Mouse (Mus musculus) intestine, embryonic 16.5 days (tissue): ENCODE measurements around the gene Cep290. TPM values are rescaled to one million over a fixed set of nuclear protein-coding genes. Genes with fewer than 3 reads are reported as not detected.

ENCODE experiments used
- ATAC-seq: fragments of 200-750 bp; cut with Nextera tagmentation; 2 replicates; pipeline ENCODE4 v1.8.0; 2017; ENCODE audit warnings: moderate TSS enrichment, moderate library complexity
- H3K27ac ChIP-seq: fragments of 300-500 bp; sonication (generic); 2 replicates; pipeline ENCODE4 v1.5.1; 2014; ENCODE audit warnings: mild to moderate bottlenecking, low read length
- H3K27me3 ChIP-seq: fragments of 300-500 bp; sonication (generic); replicated peaks from 2 replicates; pipeline ENCODE4 v1.6.1; 2014; ENCODE audit warnings: low read length, control low read depth, mixed read lengths; ENCODE audit not compliant: control insufficient read depth, insufficient read depth
- H3K36me3 ChIP-seq: fragments of 300-500 bp; sonication (generic); 2 replicates; pipeline ENCODE4 v1.6.1; 2014; ENCODE audit warnings: low read length, control low read depth; ENCODE audit not compliant: control insufficient read depth, insufficient read depth
- H3K4me1 ChIP-seq: fragments of 300-500 bp; sonication (generic); 2 replicates; pipeline ENCODE4 v1.6.1; 2014; ENCODE audit warnings: low read length, control low read depth, mixed read lengths; ENCODE audit not compliant: control insufficient read depth, insufficient read depth
- H3K4me2 ChIP-seq: fragments of 300-500 bp; sonication (generic); 2 replicates; pipeline ENCODE4 v1.6.1; 2014; ENCODE audit warnings: low read depth, low read length, control low read depth
- H3K4me3 ChIP-seq: fragments of 300-500 bp; sonication (generic); 2 replicates; pipeline ENCODE4 v1.5.1; 2014; ENCODE audit warnings: mild to moderate bottlenecking, low read length
- H3K9ac ChIP-seq: fragments of 300-500 bp; sonication (generic); 2 replicates; pipeline ENCODE4 v1.6.1; 2014; ENCODE audit warnings: low read depth, low read length
- H3K9me3 ChIP-seq: fragments of 300-500 bp; sonication (generic); 2 replicates; pipeline ENCODE4 v1.6.1; 2016; ENCODE audit warnings: low read length, control low read depth; ENCODE audit not compliant: control insufficient read depth
- whole genome bisulfite sequencing: fragments of 180-500 bp; shearing (Covaris S2); extraction: QIAGEN DNeasy Blood & Tissue Kit; methylation state at CpG from one replicate; pipeline ENCODE4 v1.1.7; 2014; 5-methylcytosine and 5-hydroxymethylcytosine counted together
- polyA plus RNA-seq: library from polyadenylated mRNA; unstranded; fragments of >200 nt; fragmentation: Nextera tagmentation; extraction: Ambion mirVana; gene quantifications from 2 replicates; pipeline ENCODE4 v1.2.1, GENCODE M21; 2015

The Cep290 gene
- polyA plus RNA-seq, 1 experiment from 2014 or later, result 3.3 TPM

- 85% methylated on average over 3 of the region's 3 CpGs for WGBS
- ATAC-seq, result no peak
These were observed 96.8 kb downstream of the Cep290 start for GRCm38 (mm10) chr10:100584178-100584577.

GRCm38 (mm10) chr10:100588524-100588923, 101.2 kb downstream of the Cep290 start:
- 41% methylated on average over 7 of the region's 7 CpGs for WGBS
- 0 out of 2 replicates have a peak, but pooled peaks have one; percentile 2 for ATAC-seq
- H3K9ac ChIP-seq, result peak overlapping the region; percentile 82
- H3K4me2 ChIP-seq, result peak overlapping the region; percentile 65
- no peaks in the 10 kb centered on the region for H3K9me3 ChIP-seq
- H3K27ac ChIP-seq, result no peak overlapping the region
- H3K4me3 ChIP-seq, result peak overlapping the region; percentile 81
- no peaks in the 10 kb centered on the region for H3K4me1 ChIP-seq
- H3K27me3 ChIP-seq, result no peaks in the 10 kb centered on the region
- no peaks in the 10 kb centered on the region for H3K36me3 ChIP-seq

More at GRCm38 (mm10) chr10:100584178-100584577, 96.8 kb downstream of the Cep290 start:
- Histone ChIP-seq H3K4me3 (no peak overlapping the region), H3K36me3 (no peaks in the 10 kb centered on the region), H3K9ac (no peak overlapping the region), H3K4me1 (no peaks in the 10 kb centered on the region), H3K27ac (no peak overlapping the region), H3K9me3 (no peaks in the 10 kb centered on the region), H3K4me2 (no peak overlapping the region), H3K27me3 (no peaks in the 10 kb centered on the region)

- no peaks in the 10 kb centered on the region for H3K36me3 ChIP-seq
- H3K4me3 ChIP-seq, result peak overlapping the region; percentile 81
- H3K4me2 ChIP-seq, result peak overlapping the region; percentile 65
- under 1% methylated on average over 31 of the region's 31 CpGs for WGBS
- peak; percentile 100 for ATAC-seq
- no peaks in the 10 kb centered on the region for H3K9me3 ChIP-seq
- H3K27me3 ChIP-seq, result no peaks in the 10 kb centered on the region
- H3K27ac ChIP-seq, result peak overlapping the region; percentile 66
- no peaks in the 10 kb centered on the region for H3K4me1 ChIP-seq
- H3K9ac ChIP-seq, result peak overlapping the region; percentile 82
These were observed 101.6 kb downstream of the Cep290 start for GRCm38 (mm10) chr10:100588932-100589388.

- H3K27me3 ChIP-seq, result no peaks in the 10 kb centered on the region
- H3K4me1 ChIP-seq, result no peaks in the 10 kb centered on the region
- 73% methylated on average over 1 of the region's 1 CpGs for WGBS
- no peaks in the 10 kb centered on the region for H3K9me3 ChIP-seq
- H3K9ac ChIP-seq, result no peak within 1 kb of the TSS
- H3K4me2 ChIP-seq, result peak within 1 kb of the TSS; percentile 65; the same call in 1 of the 2 replicates
- H3K27ac ChIP-seq, result no peak within 1 kb of the TSS
- H3K36me3 ChIP-seq, result no peaks in the 10 kb centered on the region
- no peak for ATAC-seq
- peak within 1 kb of the TSS; percentile 81 for H3K4me3 ChIP-seq
These were observed 103.0 kb downstream of the Cep290 start, which contains the start of the genes 4930430F08Rik and 1700017N19Rik for GRCm38 (mm10) chr10:100590323-100590722. Gene 4930430F08Rik, minus strand, starts transcription at chr10:100590423. Gene 1700017N19Rik, plus strand, starts transcription at chr10:100590484.

GRCm38 (mm10) chr10:100598339-100598738, 111.0 kb downstream of the Cep290 start:
- no peaks in the 10 kb centered on the region for H3K4me1 ChIP-seq
- ATAC-seq, result no peak
- H3K9me3 ChIP-seq, result no peaks in the 10 kb centered on the region
- no peak overlapping the region for H3K27ac ChIP-seq
- H3K9ac ChIP-seq, result no peak overlapping the region
- H3K27me3 ChIP-seq, result no peaks in the 10 kb centered on the region
- H3K4me2 ChIP-seq, result no peak overlapping the region
- no peaks in the 10 kb centered on the region for H3K36me3 ChIP-seq
- WGBS, result 81% methylated on average over 3 of the region's 3 CpGs
- H3K4me3 ChIP-seq, result no peak overlapping the region

GRCm38 (mm10) chr10:100603511-100603910, 116.2 kb downstream of the Cep290 start:
- no peaks in the 10 kb centered on the region for H3K4me1 ChIP-seq
- no peaks in the 10 kb centered on the region for H3K27me3 ChIP-seq
- WGBS, result 89% methylated on average over 9 of the region's 9 CpGs
- H3K27ac ChIP-seq, result no peak overlapping the region
- H3K4me3 ChIP-seq, result no peak overlapping the region
- H3K9me3 ChIP-seq, result no peaks in the 10 kb centered on the region
- no peak for ATAC-seq
- no peak overlapping the region for H3K9ac ChIP-seq
- H3K36me3 ChIP-seq, result no peaks in the 10 kb centered on the region
- no peak overlapping the region for H3K4me2 ChIP-seq

GRCm38 (mm10) chr10:100604254-100604653, 116.9 kb downstream of the Cep290 start:
- no peaks in the 10 kb centered on the region for H3K27me3 ChIP-seq
- 65% methylated on average over 2 of the region's 2 CpGs for WGBS
- H3K9ac ChIP-seq, result no peak overlapping the region
- no peaks in the 10 kb centered on the region for H3K36me3 ChIP-seq
- H3K9me3 ChIP-seq, result no peaks in the 10 kb centered on the region
- no peaks in the 10 kb centered on the region for H3K4me1 ChIP-seq
- H3K27ac ChIP-seq, result no peak overlapping the region
- no peak for ATAC-seq
- no peak overlapping the region for H3K4me2 ChIP-seq
- H3K4me3 ChIP-seq, result no peak overlapping the region

- no peak for ATAC-seq
- 72% methylated on average over 6 of the region's 6 CpGs for WGBS
- H3K27me3 ChIP-seq, result no peaks in the 10 kb centered on the region
- H3K4me1 ChIP-seq, result no peaks in the 10 kb centered on the region
- H3K9ac ChIP-seq, result no peak overlapping the region
- no peaks in the 10 kb centered on the region for H3K9me3 ChIP-seq
- no peak overlapping the region for H3K4me3 ChIP-seq
- H3K36me3 ChIP-seq, result no peaks in the 10 kb centered on the region
- no peak overlapping the region for H3K27ac ChIP-seq
- no peak overlapping the region for H3K4me2 ChIP-seq
These were observed 130.0 kb downstream of the Cep290 start for GRCm38 (mm10) chr10:100617233-100617903.

- Histone ChIP-seq H3K27ac (no peak overlapping the region), H3K27me3 (no peaks in the 10 kb centered on the region), H3K9ac (no peak overlapping the region), H3K4me2 (no peak overlapping the region), H3K9me3 (no peaks in the 10 kb centered on the region), H3K4me3 (no peak overlapping the region), H3K4me1 (no peaks in the 10 kb centered on the region), H3K36me3 (no peaks in the 10 kb centered on the region)
- WGBS, result 79% methylated on average over 7 of the region's 7 CpGs
- no peak for ATAC-seq
These were observed 132.1 kb downstream of the Cep290 start for GRCm38 (mm10) chr10:100619474-100619873.
